Mouse (Mus musculus) brown adipose tissue, adult 24 weeks (tissue): Measurements from ENCODE around the gene Rnd1. TPM values are rescaled to one million over a fixed set of nuclear protein-coding genes. Genes with fewer than 3 reads are reported as not detected.
A peak's percentile ranks its signal among the peaks of the same experiment; 100 is the strongest.

Source experiments
- H3K27ac ChIP-seq: fragments of 200-500 bp; replicated peaks from 2 replicates; pipeline ENCODE4 v1.5.1; 2012; ENCODE audit warnings: low read depth, mild to moderate bottlenecking, low read length
- H3K4me1 ChIP-seq: fragments of 200-500 bp; 2 replicates; pipeline ENCODE4 v1.6.1; 2012; ENCODE audit warnings: low read length, mixed read lengths; ENCODE audit not compliant: control insufficient read depth, insufficient read depth, insufficient read length
- H3K4me3 ChIP-seq: fragments of 200-500 bp; 2 replicates; pipeline ENCODE4 v1.5.1; 2012; ENCODE audit warnings: low read depth, mild to moderate bottlenecking, low read length, moderate library complexity; ENCODE audit not compliant: insufficient read depth
- polyA plus RNA-seq: library from polyadenylated mRNA; stranded (reverse); fragments of >200 nt; gene quantifications from 2 replicates; pipeline ENCODE4 v1.2.4, GENCODE M21; 2012; ENCODE audit not compliant: missing spikeins, insufficient read depth, insufficient read length

Gene Rnd1
- polyA plus RNA-seq, 1 experiment: 1.7 TPM

- H3K27ac ChIP-seq: peak overlapping the region; percentile 94
- H3K4me1 ChIP-seq: peaks cover 11% of the 10 kb centered on the region
- no peak overlapping the region for H3K4me3 ChIP-seq
These were observed 14.4 kb upstream of the Rnd1 start for GRCm38 (mm10) chr15:98691486-98692147.

- H3K27ac ChIP-seq: no peak overlapping the region
- H3K4me1 ChIP-seq: peaks cover 4% of the 10 kb centered on the region; the same call in 1 of the 2 replicates
- H3K4me3 ChIP-seq: no peak overlapping the region
These were observed 12.4 kb upstream of the Rnd1 start for GRCm38 (mm10) chr15:98689682-98690081.

GRCm38 (mm10) chr15:98685926-98686325 is 8.7 kb upstream of the Rnd1 start:
- H3K4me3 ChIP-seq: no peak overlapping the region
- no peaks in the 10 kb centered on the region for H3K4me1 ChIP-seq
- H3K27ac ChIP-seq: no peak overlapping the region

- H3K4me1 ChIP-seq: no peaks in the 10 kb centered on the region
- no peak overlapping the region for H3K4me3 ChIP-seq
- no peak overlapping the region for H3K27ac ChIP-seq
These were observed 6.5 kb upstream of the Rnd1 start for GRCm38 (mm10) chr15:98683746-98684145.

- H3K4me3 ChIP-seq: no peak overlapping the region
- no peak overlapping the region for H3K27ac ChIP-seq
- H3K4me1 ChIP-seq: no peaks in the 10 kb centered on the region
These were observed 5.9 kb upstream of the Rnd1 start for GRCm38 (mm10) chr15:98683177-98683576.

GRCm38 (mm10) chr15:98681633-98682032 is 4.4 kb upstream of the Rnd1 start:
- H3K4me1 ChIP-seq: no peaks in the 10 kb centered on the region

GRCm38 (mm10) chr15:98680660-98681059 is 3.4 kb upstream of the Rnd1 start:
- Histone ChIP-seq H3K4me1 (no peaks in the 10 kb centered on the region), H3K4me3 (no peak overlapping the region), H3K27ac (no peak overlapping the region)

More at GRCm38 (mm10) chr15:98681633-98682032, 4.4 kb upstream of the Rnd1 start:
- Histone ChIP-seq H3K27ac (no peak overlapping the region), H3K4me3 (no peak overlapping the region)

- Histone ChIP-seq H3K27ac (no peak overlapping the region), H3K4me1 (no peaks in the 10 kb centered on the region), H3K4me3 (no peak overlapping the region)
These were observed 716 bp upstream of the Rnd1 start for GRCm38 (mm10) chr15:98677977-98678376.

GRCm38 (mm10) chr15:98676471-98676870 is 790 bp downstream of the Rnd1 start:
- Histone ChIP-seq H3K4me1 (no peaks in the 10 kb centered on the region), H3K4me3 (peak overlapping the region; percentile 73), H3K27ac (no peak overlapping the region)

GRCm38 (mm10) chr15:98675634-98676250 is 1.5 kb downstream of the Rnd1 start:
- peak overlapping the region; percentile 73 for H3K4me3 ChIP-seq
- no peak overlapping the region for H3K27ac ChIP-seq
- no peaks in the 10 kb centered on the region for H3K4me1 ChIP-seq

- Histone ChIP-seq H3K4me3 (peak overlapping the region; percentile 73; the same call in 1 of the 2 replicates), H3K27ac (no peak overlapping the region), H3K4me1 (no peaks in the 10 kb centered on the region)
These were observed 2.2 kb downstream of the Rnd1 start for GRCm38 (mm10) chr15:98674994-98675545.

- Histone ChIP-seq H3K27ac (no peak overlapping the region), H3K4me1 (no peaks in the 10 kb centered on the region), H3K4me3 (no peak overlapping the region)
These were observed 2.8 kb downstream of the Rnd1 start for GRCm38 (mm10) chr15:98674284-98674993.

- no peaks in the 10 kb centered on the region for H3K4me1 ChIP-seq
These were observed 3.5 kb downstream of the Rnd1 start for GRCm38 (mm10) chr15:98673732-98674131.

GRCm38 (mm10) chr15:98672592-98672991 is 4.7 kb downstream of the Rnd1 start:
- Histone ChIP-seq H3K4me1 (no peaks in the 10 kb centered on the region), H3K27ac (no peak overlapping the region), H3K4me3 (no peak overlapping the region)

More at GRCm38 (mm10) chr15:98673732-98674131, 3.5 kb downstream of the Rnd1 start:
- Histone ChIP-seq H3K27ac (no peak overlapping the region), H3K4me3 (no peak overlapping the region)
